Mouse (Mus musculus) spleen, postnatal 36 days (tissue): ENCODE measurements around the gene Ntmt1.

Experiments used
- DNase-seq, 2 experiments: peaks; one replicate each; pipeline ENCODE4 v3.0.0; 2022; ENCODE audit warnings: low spot score in 2 of 2, mixed read lengths in 1 of 2

The Ntmt1 gene

DNA sequence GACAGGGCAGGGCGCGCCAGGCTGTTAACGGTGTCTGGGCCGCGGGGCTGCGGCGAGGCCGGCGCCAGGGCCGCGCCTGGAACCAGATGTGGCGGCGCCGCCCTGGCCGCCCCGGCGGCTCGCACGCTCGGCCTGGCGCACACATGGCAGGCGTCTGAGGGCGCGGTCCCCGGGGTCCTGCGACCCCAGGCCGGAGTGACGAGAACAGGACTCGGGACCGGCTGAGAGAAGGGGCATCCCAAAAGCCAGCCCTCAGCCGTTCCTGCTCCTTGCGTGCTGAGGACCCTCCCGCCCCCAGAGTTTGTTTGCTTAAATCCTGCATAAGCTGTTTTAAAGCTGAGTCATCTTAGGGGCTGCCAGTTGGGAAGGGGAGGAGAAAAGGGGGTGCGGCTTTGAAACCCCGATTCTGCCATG, 57.3 kb downstream of the Ntmt1 start:
- no peak for DNase-seq

- DNase-seq: no peak
Observed at GRCm38 (mm10) chr2:30865426-30865825, 57.8 kb downstream of the Ntmt1 start.

DNA sequence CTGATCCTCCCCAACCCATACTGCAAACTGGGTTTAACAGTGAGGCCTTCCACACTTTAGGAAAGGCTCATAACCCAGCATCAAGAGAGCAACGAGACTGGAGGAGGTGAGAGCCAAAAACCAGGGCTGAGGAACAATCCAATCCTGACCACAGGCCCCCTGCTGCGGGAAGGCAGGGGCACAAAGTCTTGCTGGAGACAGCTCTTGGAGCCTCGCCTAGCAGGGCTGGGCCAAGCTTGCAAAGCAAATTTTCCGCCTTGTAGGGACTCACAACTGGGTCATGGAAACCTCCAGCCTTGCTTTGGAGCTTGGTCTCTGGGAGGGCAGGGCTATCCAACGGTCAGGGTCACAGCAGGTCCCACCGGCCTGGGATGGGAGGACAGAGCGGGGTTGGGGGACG, 63.2 kb downstream of the Ntmt1 start:
- DNase-seq: no peak
